Mouse (Mus musculus) liver, adult 2 months (tissue): Measurements from ENCODE around the gene Nos1ap.

Source experiments
- CTCF ChIP-seq: fragments of 200-500 bp; IDR thresholded peaks from 2 replicates; pipeline ENCODE4 v1.5.1; 2011; ENCODE audit warnings: low read depth, low read length, control low read depth
- POLR2A ChIP-seq: fragments of 200-500 bp; IDR thresholded peaks from 2 replicates; pipeline ENCODE4 v1.6.1; 2011; ENCODE audit warnings: low read length, control low read depth; ENCODE audit not compliant: insufficient read depth; ENCODE audit errors: extremely low read depth

DNA sequence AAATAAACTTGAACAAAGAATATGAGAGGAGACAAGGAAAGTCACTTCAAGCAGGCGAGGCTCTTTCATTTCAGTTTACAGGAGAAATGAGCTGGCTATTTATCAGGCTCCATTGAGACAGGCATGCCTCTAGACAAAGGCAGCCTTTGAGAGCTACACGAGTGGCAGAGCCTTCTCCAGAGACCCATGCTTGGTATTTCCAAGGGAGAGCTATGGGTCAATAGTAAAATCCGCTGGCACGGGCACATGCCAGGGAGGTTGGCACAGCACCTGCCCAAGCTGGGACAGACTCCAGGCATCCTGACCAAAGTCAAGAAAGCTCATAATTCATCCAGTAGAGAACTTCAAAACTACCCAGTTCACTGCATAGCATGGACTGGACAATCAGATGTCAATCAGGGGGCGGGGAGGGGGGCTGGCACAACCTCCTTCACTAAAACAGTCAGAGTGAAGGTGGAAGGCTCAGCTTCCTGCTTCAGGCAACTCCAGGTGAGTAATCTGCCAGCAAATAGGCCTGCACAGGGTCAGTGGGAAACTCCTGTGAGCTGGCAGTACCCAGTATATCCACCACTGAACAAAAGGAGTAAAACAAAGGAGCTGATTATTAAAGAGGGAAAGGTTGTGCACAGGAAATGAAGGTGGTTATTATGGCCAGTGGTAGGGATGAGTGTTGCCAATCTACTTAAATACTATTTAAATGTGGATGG is 129.6 kb downstream of the Nos1ap start:
- TF ChIP-seq CTCF (no peak), POLR2A (no peak)
